Comparison of ENCODE assay signal across 17 mouse cellular contexts in genomic region chr1:131085272-131085671, GRCm38 (mm10). TPM values are rescaled to one million over a fixed set of nuclear protein-coding genes. Genes with fewer than 3 reads are reported as not detected.
DNase-seq lines count a peak whose midpoint lies in the region; ATAC-seq and TF ChIP-seq lines count a peak whose summit lies in the region.
"Had no signal": no experiment of that assay in that cellular context is flagged by ENCODE, and none has a peak within 500 bp of the region (broad histone marks: within the 10 kb centered on the region; RNA-seq: fewer than 3 reads in every experiment).

No protein-coding gene starts in this region.

- no peak overlapping the region for H3K9ac ChIP-seq in hindbrain, embryonic 13.5 days
- H3K9ac ChIP-seq in hindbrain, embryonic 16.5 days (ENCODE audit: low read depth, low read length) = no peak overlapping the region
- no peak overlapping the region for H3K9ac ChIP-seq in lung, postnatal 0 days (replicated peaks; ENCODE audit: low read depth)
- H3K9ac ChIP-seq in liver, embryonic 13.5 days = no peak overlapping the region
- H3K9ac ChIP-seq: limb, embryonic 13.5 days had no signal

- no peaks in the 10 kb centered on the region for H3K27me3 ChIP-seq in hindbrain, embryonic 13.5 days
- H3K27me3 ChIP-seq in hindbrain, embryonic 16.5 days (replicated peaks; ENCODE audit: control insufficient read depth, insufficient read depth, low read length) = no peaks in the 10 kb centered on the region
- no peaks in the 10 kb centered on the region for H3K27me3 ChIP-seq in lung, postnatal 0 days (replicated peaks; ENCODE audit: insufficient read depth, low read length)
- no peaks in the 10 kb centered on the region for H3K27me3 ChIP-seq in liver, embryonic 13.5 days
- H3K27me3 ChIP-seq: limb, embryonic 13.5 days had no signal

- no peak for ATAC-seq in hindbrain, embryonic 13.5 days (ENCODE audit: low FRiP score)
- ATAC-seq in hindbrain, embryonic 16.5 days = no peak
- no peak for ATAC-seq in lung, postnatal 0 days
- no peak for ATAC-seq in liver, embryonic 13.5 days (ENCODE audit: low read depth)
- ATAC-seq: inflammation-experienced regulatory T-cells, adult 6 months had no signal

- no peak for TF ChIP-seq CTCF in lung, postnatal 0 days (IDR thresholded peaks at IDR 0.05)

- H3K9me3 ChIP-seq in hindbrain, embryonic 13.5 days = no peaks in the 10 kb centered on the region
- no peaks in the 10 kb centered on the region for H3K9me3 ChIP-seq in hindbrain, embryonic 16.5 days (ENCODE audit: control insufficient read depth, low read length)
- H3K9me3 ChIP-seq in lung, postnatal 0 days (ENCODE audit: low read length) = no peaks in the 10 kb centered on the region
- no peaks in the 10 kb centered on the region for H3K9me3 ChIP-seq in liver, embryonic 13.5 days (replicated peaks)
- H3K9me3 ChIP-seq: G1E; limb, embryonic 13.5 days had no signal

- peaks cover 91% of the 10 kb centered on the region for H3K4me1 ChIP-seq in hindbrain, embryonic 13.5 days (replicated peaks)
- H3K4me1 ChIP-seq in hindbrain, embryonic 16.5 days (ENCODE audit: control insufficient read depth, insufficient read depth, low read depth, low read length) = peaks cover 35% of the 10 kb centered on the region
- H3K4me1 ChIP-seq in lung, postnatal 0 days (ENCODE audit: insufficient read depth, low read depth, low read length) = peaks cover 78% of the 10 kb centered on the region
- peaks cover 72% of the 10 kb centered on the region for H3K4me1 ChIP-seq in brown adipose tissue, adult 24 weeks (ENCODE audit: control insufficient read depth, insufficient read depth, insufficient read length, low read length)
- H3K4me1 ChIP-seq in liver, embryonic 13.5 days (replicated peaks) = peaks cover 93% of the 10 kb centered on the region

- DNase-seq in lung, postnatal 0 days (ENCODE audit: low spot score) = no peak
- DNase-seq in lung, postnatal 36 days = no peak
- no peak for DNase-seq in liver, embryonic 13.5 days
- DNase-seq in cerebellum, postnatal 4 days (ENCODE audit: low spot score in 2 of 2) = no peak
- DNase-seq: cerebellum, postnatal 14 days; heart, adult 18-20 months; heart, postnatal 14 days; kidney, adult 8-10 months; kidney, postnatal 25 days; layer of hippocampus, adult 9-11 months; thymus, postnatal 36 days had no signal

- no peaks in the 10 kb centered on the region for H3K36me3 ChIP-seq in hindbrain, embryonic 13.5 days
- H3K36me3 ChIP-seq in hindbrain, embryonic 16.5 days (ENCODE audit: control insufficient read depth, insufficient read depth, low read length) = no peaks in the 10 kb centered on the region
- H3K36me3 ChIP-seq in lung, postnatal 0 days (ENCODE audit: insufficient read depth, low read length) = no peaks in the 10 kb centered on the region
- no peaks in the 10 kb centered on the region for H3K36me3 ChIP-seq in liver, embryonic 13.5 days
- H3K36me3 ChIP-seq: limb, embryonic 13.5 days had no signal

- H3K27ac ChIP-seq in hindbrain, embryonic 13.5 days = 0 out of 2 replicates have a peak overlapping the region, but pooled peaks have one; percentile 20
- H3K27ac ChIP-seq in hindbrain, embryonic 16.5 days (ENCODE audit: low read depth, low read length) = no peak overlapping the region
- H3K27ac ChIP-seq in lung, postnatal 0 days (ENCODE audit: low read length) = peak overlapping the region; percentile 85; the same call in 1 of the 2 replicates
- H3K27ac ChIP-seq in brown adipose tissue, adult 24 weeks (replicated peaks; ENCODE audit: low read depth, low read length) = peak overlapping the region; percentile 86
- H3K27ac ChIP-seq in liver, embryonic 13.5 days = peak overlapping the region; percentile 64; the same call in 1 of the 2 replicates
- H3K27ac ChIP-seq: limb, embryonic 13.5 days had no signal

- TF ChIP-seq EP300 in lung, postnatal 0 days (IDR thresholded peaks at IDR 0.05) = no peak

- WGBS in hindbrain, embryonic 13.5 days = 63% methylated on average over 3 of the region's 3 CpGs
- 64% methylated on average over 3 of the region's 3 CpGs for WGBS in hindbrain, embryonic 16.5 days
- 50% methylated on average over 3 of the region's 3 CpGs for WGBS in lung, postnatal 0 days
- 59% methylated on average over 3 of the region's 3 CpGs for WGBS in liver, embryonic 13.5 days (ENCODE audit: insufficient replicate concordance)

- H3K4me3 ChIP-seq in hindbrain, embryonic 13.5 days = no peak overlapping the region
- no peak overlapping the region for H3K4me3 ChIP-seq in hindbrain, embryonic 16.5 days (ENCODE audit: low read length)
- no peak overlapping the region for H3K4me3 ChIP-seq in lung, postnatal 0 days (ENCODE audit: low read depth, low read length)
- no peak overlapping the region for H3K4me3 ChIP-seq in brown adipose tissue, adult 24 weeks (ENCODE audit: insufficient read depth, low read depth, low read length)
- H3K4me3 ChIP-seq in liver, embryonic 13.5 days (replicated peaks) = no peak overlapping the region
- H3K4me3 ChIP-seq: limb, embryonic 13.5 days had no signal

- no peak overlapping the region for H3K4me2 ChIP-seq in hindbrain, embryonic 13.5 days
- H3K4me2 ChIP-seq in hindbrain, embryonic 16.5 days (ENCODE audit: low read length) = no peak overlapping the region
- no peak overlapping the region for H3K4me2 ChIP-seq in lung, postnatal 0 days (replicated peaks; ENCODE audit: low read depth, low read length)
- H3K4me2 ChIP-seq in liver, embryonic 13.5 days = no peak overlapping the region
- H3K4me2 ChIP-seq: limb, embryonic 13.5 days had no signal

RNA-seq across cellular contexts. Expression of gene Mapkapk2, which starts 12.4 kb away (rescaled TPM):
- polyA plus RNA-seq in hindbrain, embryonic 13.5 days (2015; fragmentation: Nextera tagmentation; extraction: Ambion mirVana) = 22.0 and 23.1 TPM in 2 replicates
- 9.1 and 15.7 TPM in 2 replicates for polyA plus RNA-seq in hindbrain, embryonic 16.5 days (2015; fragmentation: Nextera tagmentation; extraction: Ambion mirVana)
- 62.4 and 65.0 TPM in 2 replicates for polyA plus RNA-seq in lung, postnatal 0 days (2015; fragmentation: Nextera tagmentation; extraction: Ambion mirVana)
- polyA plus RNA-seq in brown adipose tissue, adult 24 weeks (2012; ENCODE audit: insufficient read depth, insufficient read length, missing spikeins) = 76.7 and 87.6 TPM in 2 replicates
- 12.0 and 12.3 TPM in 2 replicates for polyA plus RNA-seq in liver, embryonic 13.5 days (2015; fragmentation: Nextera tagmentation; extraction: Ambion mirVana)

RNA-seq across cellular contexts. Expression of gene Dyrk3, which starts 52.9 kb away (rescaled TPM):
- 15.5 and 15.6 TPM in 2 replicates for polyA plus RNA-seq in hindbrain, embryonic 13.5 days (2015; fragmentation: Nextera tagmentation; extraction: Ambion mirVana)
- 12.2 and 14.5 TPM in 2 replicates for polyA plus RNA-seq in hindbrain, embryonic 16.5 days (2015; fragmentation: Nextera tagmentation; extraction: Ambion mirVana)
- 3.4 and 4.7 TPM in 2 replicates for polyA plus RNA-seq in lung, postnatal 0 days (2015; fragmentation: Nextera tagmentation; extraction: Ambion mirVana)
- not detected in 2 replicates for polyA plus RNA-seq in brown adipose tissue, adult 24 weeks (2012; ENCODE audit: insufficient read depth, insufficient read length, missing spikeins)
- 16.9 and 19.8 TPM in 2 replicates for polyA plus RNA-seq in liver, embryonic 13.5 days (2015; fragmentation: Nextera tagmentation; extraction: Ambion mirVana)
